Mouse (Mus musculus): Measurements from ENCODE around the gene Krtap5-1. TPM values are rescaled to one million over a fixed set of nuclear protein-coding genes. Genes with fewer than 3 reads are reported as not detected.
"Not testable (repeated sequence)": the region's sequence is repeated elsewhere in the genome, so short reads cannot be mapped to it uniquely, and the experiment has no call there.

Krtap5-1 gene
- polyA plus RNA-seq, 1 experiment from 2014 or later = not detected

DNA sequence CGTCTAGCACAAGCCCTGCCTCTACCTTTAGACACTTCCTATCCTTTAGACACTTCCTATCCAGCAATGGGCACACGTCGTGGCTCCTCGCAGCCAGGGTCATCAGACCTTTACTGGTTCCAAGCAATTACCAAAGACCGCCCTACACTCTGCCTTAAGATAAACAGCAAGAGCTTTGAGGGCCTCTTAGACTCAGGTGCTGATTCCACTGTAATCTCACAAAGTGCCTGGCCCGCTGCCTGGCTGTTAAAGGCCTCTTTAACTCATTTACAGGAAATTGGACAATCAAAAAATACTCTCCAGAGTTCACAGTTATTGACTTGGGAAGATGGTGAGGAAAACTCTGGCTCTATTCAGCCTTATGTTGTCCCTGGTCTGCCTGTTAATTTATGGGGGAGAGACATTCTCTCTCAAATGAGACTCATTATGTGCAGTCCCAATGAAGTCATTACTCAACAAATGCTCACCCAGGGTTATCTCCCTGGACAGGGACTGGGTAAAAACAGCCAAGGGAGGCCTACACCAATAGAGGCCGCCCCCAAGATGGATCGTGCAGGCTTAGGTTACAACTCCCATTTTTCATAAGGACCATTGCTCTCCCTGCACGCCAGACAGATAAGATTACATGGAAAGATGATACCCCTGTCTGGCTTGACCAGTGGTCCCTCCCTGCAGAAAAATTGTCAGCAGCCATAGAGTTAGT is 10.9 kb downstream of the Krtap5-1 start:
- H3K27ac ChIP-seq (replicated peaks); H3K9ac ChIP-seq; H3K9me3 ChIP-seq; H3K4me2 ChIP-seq; H3K4me3 ChIP-seq; H3K36me3 ChIP-seq; ATAC-seq (ENCODE audit: low read depth): not testable (repeated sequence)
- Histone ChIP-seq H3K27me3 (peaks cover 20% of the 10 kb centered on the region), H3K4me1 (replicated peaks) (peaks cover 20% of the 10 kb centered on the region)
- 41% methylated on average over 9 of the region's 9 CpGs for WGBS

DNA sequence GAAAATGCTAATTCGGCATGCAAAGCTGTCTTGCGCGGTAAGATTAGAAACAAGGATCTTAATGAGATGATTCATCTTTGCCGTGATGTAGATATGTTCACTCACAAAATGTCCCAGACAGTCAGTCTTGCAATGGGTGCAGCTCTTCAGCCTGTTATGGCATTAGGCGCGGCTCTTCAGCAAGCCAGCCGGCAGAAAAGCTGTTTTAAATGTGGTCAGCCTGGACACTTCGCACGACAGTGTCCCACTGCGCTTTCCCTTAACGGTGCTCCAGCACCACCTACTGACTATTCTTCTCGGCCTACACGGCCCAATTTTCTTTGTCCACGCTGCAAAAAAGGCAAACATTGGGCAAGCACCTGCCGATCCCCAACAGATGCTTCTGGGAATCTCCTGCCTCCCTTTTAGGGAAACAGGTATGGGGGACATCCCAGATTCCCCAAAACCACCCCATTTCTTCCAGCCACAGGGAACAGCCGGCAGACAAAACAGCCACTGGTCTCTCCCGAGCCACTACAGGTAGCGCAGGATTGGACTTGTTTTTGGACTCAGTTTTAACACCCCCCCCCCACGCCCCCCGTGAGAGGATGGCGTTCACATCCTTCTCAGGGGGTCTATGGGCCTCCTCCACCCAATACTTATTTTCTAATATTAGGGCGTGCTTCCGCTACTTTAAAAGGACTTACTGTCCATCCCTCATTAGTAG is 11.6 kb downstream of the Krtap5-1 start:
- H3K27ac ChIP-seq (replicated peaks) = peak overlapping the region; percentile 84
- peak overlapping the region; percentile 53 for H3K4me3 ChIP-seq
- H3K4me2 ChIP-seq = peak overlapping the region; percentile 92
- H3K9me3 ChIP-seq = no peaks in the 10 kb centered on the region
- 17% methylated on average over 23 of the region's 23 CpGs for WGBS
- H3K4me1 ChIP-seq (replicated peaks) = peaks cover 20% of the 10 kb centered on the region
- peaks cover 20% of the 10 kb centered on the region for H3K27me3 ChIP-seq
- peak overlapping the region; percentile 55 for H3K9ac ChIP-seq
- H3K36me3 ChIP-seq = no peaks in the 10 kb centered on the region
- peak; percentile 81 for ATAC-seq (ENCODE audit: low read depth)

DNA sequence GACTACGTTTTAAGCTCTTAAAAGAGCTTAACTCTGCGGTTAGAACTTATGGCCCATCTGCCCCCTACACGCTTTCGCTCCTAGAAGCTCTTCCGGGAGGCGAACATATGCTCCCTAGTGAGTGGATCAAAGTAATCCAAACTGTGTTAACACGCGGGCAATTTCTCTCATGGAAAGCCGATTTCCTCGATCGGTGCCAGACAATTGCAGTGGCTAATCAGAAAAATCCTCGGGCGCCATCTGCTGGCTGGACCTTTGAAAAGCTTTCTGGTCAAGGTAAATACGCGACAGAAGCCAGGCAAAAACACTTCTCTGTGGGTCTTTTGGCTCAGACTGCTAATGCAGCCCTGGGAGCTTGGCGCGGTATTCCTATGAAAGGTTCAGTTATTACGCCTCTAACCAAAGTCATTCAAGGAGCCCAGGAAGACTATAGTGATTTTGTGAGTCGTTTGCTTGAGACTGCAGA is 12.3 kb downstream of the Krtap5-1 start:
- peak overlapping the region; percentile 67 for H3K9ac ChIP-seq
- peaks cover 20% of the 10 kb centered on the region for H3K27me3 ChIP-seq
- H3K27ac ChIP-seq (replicated peaks) = peak overlapping the region; percentile 84
- under 1% methylated on average over 19 of the region's 19 CpGs for WGBS
- H3K4me1 ChIP-seq (replicated peaks) = peaks cover 20% of the 10 kb centered on the region
- ATAC-seq (ENCODE audit: low read depth) = peak; percentile 88
- no peaks in the 10 kb centered on the region for H3K36me3 ChIP-seq
- peak overlapping the region; percentile 92 for H3K4me2 ChIP-seq
- H3K4me3 ChIP-seq = peak overlapping the region; percentile 53
- H3K9me3 ChIP-seq = no peaks in the 10 kb centered on the region

DNA sequence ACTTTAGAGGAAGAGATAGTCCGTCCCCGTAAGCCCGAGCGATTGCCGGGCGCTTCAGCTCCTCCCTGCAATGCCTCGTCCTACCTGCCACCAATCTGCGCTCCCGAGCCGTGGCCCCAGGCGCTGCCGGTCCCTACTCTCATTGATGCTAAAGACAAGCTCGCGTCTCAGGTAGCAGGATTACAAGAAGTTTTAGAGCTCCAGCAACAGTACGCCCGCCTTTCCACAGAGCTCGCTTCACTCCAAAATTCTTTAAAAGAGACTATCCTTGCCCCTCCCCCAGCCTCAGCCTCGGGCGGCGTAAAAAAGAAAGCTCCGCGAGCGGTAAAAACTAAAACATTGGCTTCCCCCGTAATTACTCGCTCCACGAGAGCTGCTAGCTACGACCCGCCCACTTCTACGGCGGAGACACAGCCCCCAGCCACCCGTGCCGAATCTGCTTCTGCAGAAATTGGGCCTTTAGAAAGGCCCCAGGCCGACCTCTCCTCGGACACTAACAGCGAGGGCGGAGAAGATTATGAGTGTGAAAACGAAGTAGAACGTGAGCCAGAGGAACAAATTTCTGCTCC is 12.8 kb downstream of the Krtap5-1 start:
- Histone ChIP-seq H3K9me3 (no peaks in the 10 kb centered on the region), H3K9ac (peak overlapping the region; percentile 67), H3K4me3 (peak overlapping the region; percentile 53), H3K4me2 (peak overlapping the region; percentile 92), H3K4me1 (replicated peaks) (peaks cover 20% of the 10 kb centered on the region), H3K27me3 (peaks cover 20% of the 10 kb centered on the region), H3K27ac (replicated peaks) (peak overlapping the region; percentile 84), H3K36me3 (no peaks in the 10 kb centered on the region)
- 0% methylated on average over 38 of the region's 38 CpGs for WGBS
- ATAC-seq (ENCODE audit: low read depth) = peak; percentile 59

DNA sequence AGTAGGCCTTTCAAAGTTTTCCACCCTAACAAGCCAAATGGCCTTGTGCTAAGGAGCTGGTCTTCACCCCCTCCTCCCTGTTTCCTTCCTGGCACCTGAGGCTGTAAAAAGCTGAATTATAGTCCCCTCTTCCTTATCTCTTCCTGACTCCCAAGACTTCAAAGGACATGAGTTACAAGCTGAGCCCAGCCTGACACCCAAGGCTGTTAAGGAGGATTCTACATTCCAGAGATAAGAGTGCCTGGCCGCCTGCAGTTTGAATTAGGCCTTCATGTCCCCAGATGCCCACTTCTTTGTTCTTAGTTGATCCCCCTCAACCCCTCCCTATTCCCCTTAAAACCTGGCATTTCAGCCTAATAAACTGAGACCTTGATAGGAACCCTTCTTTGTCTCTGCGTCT is 14.1 kb downstream of the Krtap5-1 start:
- H3K36me3 ChIP-seq; ATAC-seq (ENCODE audit: low read depth); H3K4me3 ChIP-seq; H3K27ac ChIP-seq (replicated peaks); H3K9ac ChIP-seq; H3K4me2 ChIP-seq; H3K9me3 ChIP-seq: not testable (repeated sequence)
- Histone ChIP-seq H3K4me1 (replicated peaks) (peaks cover 20% of the 10 kb centered on the region), H3K27me3 (peaks cover 20% of the 10 kb centered on the region)
- WGBS = 9% methylated on average over 2 of the region's 2 CpGs

DNA sequence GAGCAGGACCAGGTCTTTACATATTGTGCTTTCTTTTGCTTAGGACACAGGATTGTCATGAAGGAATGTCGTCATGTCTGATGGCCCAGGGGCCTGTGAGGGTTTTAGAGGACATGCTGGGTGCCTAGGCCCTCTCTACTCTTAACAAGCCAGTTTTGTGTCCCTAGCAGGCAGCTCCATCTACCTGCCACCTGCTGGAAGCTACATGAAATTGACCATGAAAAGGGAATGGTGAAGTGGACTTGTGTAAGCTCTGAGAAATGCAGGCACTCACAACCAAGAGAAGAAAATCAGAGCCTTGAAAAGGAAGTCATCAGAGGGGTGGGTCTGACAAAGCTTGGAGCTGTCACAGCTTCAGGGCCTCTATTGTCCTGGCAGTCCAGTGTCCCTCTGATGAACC is 17.6 kb downstream of the Krtap5-1 start:
- not testable (repeated sequence) for ATAC-seq (ENCODE audit: low read depth); H3K4me3 ChIP-seq; H3K36me3 ChIP-seq; H3K9ac ChIP-seq; H3K27ac ChIP-seq (replicated peaks); H3K9me3 ChIP-seq; H3K4me2 ChIP-seq
- peaks cover 11% of the 10 kb centered on the region; the same call in 1 of the 2 replicates for H3K4me1 ChIP-seq (replicated peaks)
- peaks cover 20% of the 10 kb centered on the region for H3K27me3 ChIP-seq
- 74% methylated on average over 1 of the region's 1 CpGs for WGBS

DNA sequence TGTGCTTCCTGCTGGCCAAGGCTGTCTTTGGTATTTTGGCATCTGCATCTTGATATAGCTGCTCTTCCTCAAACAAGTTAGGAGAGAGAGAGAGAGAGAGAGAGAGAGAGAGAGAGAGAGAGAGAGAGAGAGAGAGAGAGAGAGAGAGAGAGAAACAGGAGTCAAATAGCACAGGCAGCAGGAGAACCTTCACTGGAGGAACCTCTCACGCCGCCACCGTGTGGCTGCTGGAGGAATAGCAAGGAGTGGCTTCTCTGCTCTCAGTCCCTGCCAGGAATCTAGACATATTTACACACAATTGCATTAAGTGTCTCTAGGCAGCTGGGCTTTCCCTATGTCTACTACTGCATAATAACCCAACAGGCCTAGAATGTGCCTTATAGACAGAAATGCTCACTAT is 18.7 kb downstream of the Krtap5-1 start:
- H3K4me3 ChIP-seq = not testable (repeated sequence)

DNA sequence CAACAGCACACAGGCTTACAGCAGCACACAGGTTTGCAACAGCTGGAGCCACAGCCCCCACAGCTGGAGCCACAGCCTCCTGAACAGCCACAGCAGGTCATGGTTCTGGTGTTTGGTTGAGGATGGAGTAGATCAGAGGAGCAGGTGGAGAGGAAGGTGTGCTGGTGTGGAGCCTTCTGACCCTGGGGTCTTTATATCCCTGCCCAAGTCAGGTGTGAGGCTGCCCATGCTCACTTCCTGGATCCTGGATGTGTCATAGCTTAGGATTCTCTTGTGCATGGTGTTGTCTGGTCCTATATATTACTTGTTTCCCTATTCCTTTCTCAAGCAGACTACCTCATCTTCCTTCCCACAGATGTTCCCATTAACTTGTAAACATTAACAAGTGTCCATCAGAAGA is 22.7 kb downstream of the Krtap5-1 start, which contains the start of gene Gm4559:
TSS of gene Gm4559 (minus strand) at position 101 of the 400 bp plus-strand sequence.
- H3K27me3 ChIP-seq; ATAC-seq (ENCODE audit: low read depth); H3K36me3 ChIP-seq; H3K9me3 ChIP-seq; H3K27ac ChIP-seq (replicated peaks); H3K4me1 ChIP-seq (replicated peaks); H3K4me2 ChIP-seq; H3K9ac ChIP-seq; H3K4me3 ChIP-seq: not testable (repeated sequence)

More for the DNA sequence above, 18.7 kb downstream of the Krtap5-1 start:
- ATAC-seq (ENCODE audit: low read depth) = peak; percentile 56; the same call in 1 of the 2 replicates
- H3K9me3 ChIP-seq; H3K9ac ChIP-seq; H3K27ac ChIP-seq (replicated peaks); H3K36me3 ChIP-seq; H3K4me2 ChIP-seq; H3K4me1 ChIP-seq (replicated peaks): not testable (repeated sequence)
- peaks cover 14% of the 10 kb centered on the region for H3K27me3 ChIP-seq
- WGBS = 0% methylated on average over 3 of the region's 3 CpGs

DNA sequence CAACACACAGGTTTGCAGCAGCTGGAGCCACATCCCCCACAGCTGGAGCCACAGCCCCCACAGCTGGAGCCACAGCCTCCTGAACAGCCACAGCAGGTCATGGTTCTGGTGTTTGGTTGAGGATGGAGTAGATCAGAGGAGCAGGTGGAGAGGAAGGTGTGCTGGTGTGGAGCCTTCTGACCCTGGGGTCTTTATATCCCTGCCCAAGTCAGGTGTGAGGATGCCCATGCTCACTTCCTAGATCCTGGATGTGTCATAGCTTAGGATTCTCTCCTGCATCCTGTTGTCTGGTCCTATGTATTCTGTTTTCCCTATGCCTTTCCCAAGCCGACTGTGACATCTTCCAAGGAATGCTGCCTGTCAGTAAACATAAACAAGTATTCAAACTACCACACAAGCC is 38.7 kb downstream of the Krtap5-1 start, which contains the start of gene Gm2431:
TSS of gene Gm2431 (minus strand) at position 101 of the 400 bp plus-strand sequence.
- not testable (repeated sequence) for H3K4me1 ChIP-seq (replicated peaks); H3K27ac ChIP-seq (replicated peaks); H3K9ac ChIP-seq; H3K36me3 ChIP-seq; ATAC-seq (ENCODE audit: low read depth); H3K9me3 ChIP-seq; H3K4me2 ChIP-seq; H3K27me3 ChIP-seq; H3K4me3 ChIP-seq
- WGBS = 86% methylated on average over 1 of the region's 1 CpGs

DNA sequence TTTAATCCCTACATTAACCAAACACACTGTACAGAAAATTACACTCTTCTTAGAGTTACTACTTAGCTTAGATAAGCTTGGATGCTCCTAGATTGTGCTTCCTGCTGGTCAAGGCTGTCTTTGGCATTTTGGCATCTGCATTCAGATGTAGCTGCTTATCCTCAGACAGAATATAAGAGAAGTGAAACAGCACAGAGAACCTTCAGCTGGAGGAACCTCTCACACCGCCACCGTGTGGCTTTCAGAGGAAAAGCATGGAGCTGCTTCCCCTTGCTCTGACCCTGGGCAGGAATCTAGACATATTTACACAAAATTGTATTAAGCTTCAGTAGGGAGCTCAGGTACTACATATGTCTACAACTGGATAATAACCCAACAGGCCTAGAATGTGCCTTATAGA is 41.4 kb downstream of the Krtap5-1 start:
- no peaks in the 10 kb centered on the region for H3K4me1 ChIP-seq (replicated peaks)
- 4% methylated on average over 2 of the region's 2 CpGs for WGBS
- H3K27ac ChIP-seq (replicated peaks) = no peak overlapping the region
- no peak overlapping the region for H3K4me3 ChIP-seq
- H3K4me2 ChIP-seq = no peak overlapping the region
- peak; percentile 59; the same call in 1 of the 2 replicates for ATAC-seq (ENCODE audit: low read depth)
- H3K9ac ChIP-seq = no peak overlapping the region
- H3K27me3 ChIP-seq = no peaks in the 10 kb centered on the region; the same call in 1 of the 2 replicates
- H3K36me3 ChIP-seq = no peaks in the 10 kb centered on the region
- no peaks in the 10 kb centered on the region for H3K9me3 ChIP-seq

DNA sequence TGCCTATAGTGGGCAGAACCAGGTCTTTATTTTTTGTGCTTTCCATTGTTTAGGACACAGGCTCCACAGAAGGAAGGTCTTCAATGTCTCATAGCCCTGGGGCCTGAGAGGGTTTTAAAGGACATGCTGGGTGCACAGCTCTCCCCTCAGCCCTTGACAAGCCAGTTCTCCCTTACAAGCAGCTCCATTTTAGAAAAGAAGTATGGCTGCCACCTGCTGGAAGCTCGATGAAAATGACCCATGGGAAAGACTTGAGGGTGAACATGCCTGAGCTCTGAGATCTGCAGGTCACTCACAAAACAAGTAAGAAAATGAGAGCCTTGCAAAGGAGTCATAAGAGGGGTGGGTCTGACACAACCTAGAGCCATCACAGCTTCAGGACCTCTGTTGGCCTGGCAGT is 47.1 kb downstream of the Krtap5-1 start:
- no peak overlapping the region for H3K9ac ChIP-seq
- H3K27ac ChIP-seq (replicated peaks) = no peak overlapping the region
- WGBS = 0% methylated on average over 1 of the region's 1 CpGs
- no peaks in the 10 kb centered on the region for H3K4me1 ChIP-seq (replicated peaks)
- H3K4me3 ChIP-seq = no peak overlapping the region
- H3K36me3 ChIP-seq = no peaks in the 10 kb centered on the region
- no peak overlapping the region for H3K4me2 ChIP-seq
- H3K9me3 ChIP-seq = no peaks in the 10 kb centered on the region
- no peak for ATAC-seq (ENCODE audit: low read depth)
- no peaks in the 10 kb centered on the region; the same call in 1 of the 2 replicates for H3K27me3 ChIP-seq
